Mouse (Mus musculus): ENCODE results near the gene Tmem178b.

DNA sequence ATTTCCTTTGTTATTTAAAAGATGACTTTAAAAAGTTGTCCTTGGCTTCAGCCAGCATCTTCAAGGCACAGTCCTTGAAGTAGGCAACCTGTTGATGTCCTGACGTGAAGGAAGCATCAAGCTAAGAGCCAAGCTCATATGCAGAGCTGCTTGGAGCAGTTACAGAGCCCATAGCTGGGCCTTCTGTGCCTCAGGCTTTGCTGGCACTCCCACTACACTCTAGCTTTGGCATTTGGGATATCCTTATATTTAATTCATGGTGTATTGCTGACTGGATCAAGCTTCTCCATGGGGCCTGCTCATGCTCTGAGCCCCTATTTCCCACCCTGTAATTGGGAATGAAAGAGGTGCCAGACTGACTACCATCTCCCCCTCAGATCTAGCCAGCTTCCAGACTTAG is 179.5 kb downstream of the Tmem178b start:
- TF ChIP-seq CTCF (IDR thresholded peaks at IDR 0.05; ENCODE audit: insufficient read depth, low read depth, low read length) (no peak), POLR2A (IDR thresholded peaks at IDR 0.05; ENCODE audit: insufficient read depth, low read depth, low read length) (no peak)

Measured in olfactory bulb, adult 2 months (tissue).